Mouse (Mus musculus) ES-Bruce4 (cell line): ENCODE measurements at regions not wholly inside any gene's neighbourhood (a gene's known extent, or its start where the extent isn't known, plus 50 kb on each side); places are given as distances from the start of the nearest gene placed in this dataset.

Experiments
- H3K27ac ChIP-seq: 2 replicates; pipeline ENCODE4 v1.5.1; 2012; ENCODE audit warnings: low read length, inconsistent platforms; ENCODE audit not compliant: insufficient read depth
- H3K27me3 ChIP-seq: 2 replicates; pipeline ENCODE4 v1.6.1; 2012; ENCODE audit warnings: mild to moderate bottlenecking, low read length, inconsistent platforms; ENCODE audit not compliant: control insufficient read depth, poor library complexity, insufficient read depth, severe bottlenecking
- H3K36me3 ChIP-seq: 2 replicates; pipeline ENCODE4 v1.6.1; 2012; ENCODE audit warnings: inconsistent platforms, mild to moderate bottlenecking, low read length, moderate library complexity; ENCODE audit not compliant: control insufficient read depth, poor library complexity, insufficient read depth, severe bottlenecking
- H3K4me1 ChIP-seq: one replicate; pipeline ENCODE4 v1.8.1; 2011; ENCODE audit warnings: low read length; ENCODE audit not compliant: control insufficient read depth, insufficient read depth
- H3K4me3 ChIP-seq: 2 replicates; pipeline ENCODE4 v1.5.1; 2011; ENCODE audit warnings: low read depth, mild to moderate bottlenecking, low read length
- H3K9ac ChIP-seq: 2 replicates; pipeline ENCODE4 v1.6.1; 2012; ENCODE audit warnings: low read depth, mild to moderate bottlenecking, inconsistent platforms; ENCODE audit not compliant: poor library complexity, severe bottlenecking
- H3K9me3 ChIP-seq: replicated peaks from 2 replicates; pipeline ENCODE4 v1.6.1; 2012; ENCODE audit warnings: mild to moderate bottlenecking, low read length, inconsistent platforms; ENCODE audit not compliant: control insufficient read depth, poor library complexity, insufficient read depth, severe bottlenecking
- CTCF ChIP-seq: IDR thresholded peaks from one replicate; pipeline ENCODE4 v1.8.1; 2011; ENCODE audit warnings: low read depth, low read length
- EP300 ChIP-seq: IDR thresholded peaks from 2 replicates; pipeline ENCODE4 v1.6.1; 2011; ENCODE audit warnings: low read depth, low read length; ENCODE audit not compliant: insufficient read depth
- POLR2A ChIP-seq: IDR thresholded peaks from one replicate; pipeline ENCODE4 v1.8.1; 2011; ENCODE audit warnings: low read length; ENCODE audit not compliant: insufficient read depth

DNA sequence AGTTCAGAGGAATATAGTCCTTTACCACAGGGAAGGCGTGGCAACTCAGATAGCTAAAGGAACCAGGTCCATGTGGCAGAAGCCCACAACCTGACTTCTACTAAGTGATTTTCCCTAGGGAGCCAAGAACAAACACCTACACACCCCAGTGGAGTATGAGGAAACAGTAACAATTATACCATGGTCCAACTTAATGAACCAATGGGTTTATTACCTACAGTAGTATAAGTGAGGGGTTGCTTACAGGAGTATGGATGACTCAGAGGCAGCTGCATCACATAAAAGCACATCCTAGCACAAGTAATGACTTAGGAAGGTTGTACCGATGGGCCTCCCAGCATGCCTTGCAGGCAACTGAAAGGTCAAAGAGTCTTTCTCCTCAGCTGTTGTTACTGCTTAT, 98.7 kb upstream of the Cul1 start:
- Histone ChIP-seq H3K4me1 (no peaks in the 10 kb centered on the region), H3K27ac (no peak overlapping the region), H3K9me3 (no peaks in the 10 kb centered on the region), H3K9ac (no peak overlapping the region), H3K4me3 (no peak overlapping the region), H3K27me3 (no peaks in the 10 kb centered on the region), H3K36me3 (no peaks in the 10 kb centered on the region)
- TF ChIP-seq CTCF: no peak
- TF ChIP-seq EP300: no peak
- TF ChIP-seq POLR2A: no peak

DNA sequence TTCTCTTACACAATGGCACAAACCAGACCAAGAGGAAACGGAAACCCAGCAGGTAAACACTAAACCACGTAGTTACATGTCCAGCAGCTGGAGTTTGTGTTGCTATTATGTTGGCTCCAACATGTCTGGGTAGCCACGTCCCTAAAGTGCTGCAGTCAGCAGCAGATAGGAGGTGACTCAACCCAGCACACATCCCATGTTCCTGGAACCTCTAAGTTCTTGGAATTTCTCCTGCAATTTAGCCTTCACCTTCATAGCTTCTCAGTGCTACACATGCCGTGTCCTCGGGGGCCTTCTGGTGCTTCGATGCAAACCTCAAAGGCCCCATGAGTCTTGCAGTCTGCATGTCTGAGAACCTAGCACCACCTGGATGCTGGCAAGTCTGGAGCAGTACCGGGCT, 97.7 kb upstream of the Cul1 start:
- Histone ChIP-seq H3K9ac (no peak overlapping the region), H3K27me3 (no peaks in the 10 kb centered on the region), H3K4me1 (no peaks in the 10 kb centered on the region), H3K4me3 (no peak overlapping the region), H3K36me3 (no peaks in the 10 kb centered on the region), H3K9me3 (no peaks in the 10 kb centered on the region), H3K27ac (no peak overlapping the region)
- TF ChIP-seq CTCF (no peak), EP300 (no peak), POLR2A (no peak)

DNA sequence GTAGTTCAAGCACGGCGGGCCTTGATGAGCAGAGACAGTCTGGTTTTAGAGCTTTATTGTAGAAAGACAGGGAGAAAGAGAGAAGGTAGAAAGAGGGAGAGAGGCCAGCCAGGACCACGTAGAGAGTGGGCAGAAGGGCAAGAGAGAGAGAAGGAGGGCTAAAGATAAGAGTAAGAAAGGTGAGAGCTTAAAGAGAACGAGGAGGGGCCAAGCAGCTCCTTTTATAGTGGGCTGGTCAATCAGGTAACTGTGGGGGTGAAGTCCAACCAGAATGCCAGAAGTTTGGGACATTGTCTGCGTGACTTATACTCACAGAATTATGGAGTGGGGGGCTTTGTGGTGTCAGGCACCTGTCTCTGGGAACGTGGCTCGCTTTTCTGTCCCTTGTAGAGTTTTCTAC, 96.7 kb upstream of the Cul1 start:
- no peak overlapping the region for H3K27ac ChIP-seq
- H3K4me3 ChIP-seq: no peak overlapping the region
- no peaks in the 10 kb centered on the region for H3K4me1 ChIP-seq
- no peaks in the 10 kb centered on the region for H3K36me3 ChIP-seq
- TF ChIP-seq EP300 (no peak), POLR2A (no peak), CTCF (no peak)
- H3K9me3 ChIP-seq: no peaks in the 10 kb centered on the region
- no peak overlapping the region for H3K9ac ChIP-seq
- no peaks in the 10 kb centered on the region for H3K27me3 ChIP-seq

DNA sequence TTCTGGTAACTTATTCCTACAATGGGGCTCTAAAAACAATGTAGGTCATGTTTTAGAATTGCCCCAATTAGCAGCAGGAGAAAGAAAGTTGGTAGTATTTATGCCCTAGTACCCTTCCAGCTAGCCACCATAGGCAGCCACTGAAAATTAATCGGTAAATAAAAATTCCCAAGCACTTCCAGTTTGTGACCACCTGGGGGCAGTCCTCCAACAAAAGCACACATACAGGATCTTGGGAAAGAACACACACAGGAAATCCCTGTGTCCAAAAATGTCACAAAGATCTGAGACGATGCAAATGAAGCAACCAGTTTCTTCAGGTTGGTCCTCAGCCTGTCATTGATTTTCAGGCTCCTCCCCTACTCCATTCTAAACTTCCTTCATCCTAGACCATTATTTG, 94.5 kb upstream of the Cul1 start:
- no peak for TF ChIP-seq POLR2A
- TF ChIP-seq EP300: no peak
- TF ChIP-seq CTCF: no peak
- no peak overlapping the region for H3K27ac ChIP-seq
- H3K36me3 ChIP-seq: no peaks in the 10 kb centered on the region
- no peaks in the 10 kb centered on the region for H3K9me3 ChIP-seq
- H3K4me1 ChIP-seq: no peaks in the 10 kb centered on the region
- H3K4me3 ChIP-seq: no peak overlapping the region
- no peaks in the 10 kb centered on the region for H3K27me3 ChIP-seq
- no peak overlapping the region for H3K9ac ChIP-seq

DNA sequence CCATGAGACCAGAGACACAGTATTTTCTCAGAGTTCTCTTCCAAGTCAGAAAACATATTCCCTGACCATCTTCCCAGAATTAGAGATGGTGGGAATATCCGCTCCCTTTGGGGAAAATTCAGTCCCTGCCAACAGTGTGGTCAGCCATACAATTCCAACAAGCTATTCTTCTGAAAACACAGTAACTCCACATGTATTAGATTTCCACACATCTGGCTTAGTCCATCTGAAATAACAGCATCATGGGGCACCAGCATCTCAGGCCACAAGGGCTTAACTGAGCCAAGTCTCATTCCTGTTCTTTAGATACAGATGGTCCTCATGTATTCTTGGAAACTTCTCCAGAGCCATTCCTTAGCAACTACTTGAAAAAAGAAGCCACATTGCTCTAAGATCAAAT, 89.2 kb upstream of the Cul1 start:
- TF ChIP-seq CTCF (no peak), POLR2A (no peak), EP300 (no peak)
- H3K4me3 ChIP-seq: no peak overlapping the region

DNA sequence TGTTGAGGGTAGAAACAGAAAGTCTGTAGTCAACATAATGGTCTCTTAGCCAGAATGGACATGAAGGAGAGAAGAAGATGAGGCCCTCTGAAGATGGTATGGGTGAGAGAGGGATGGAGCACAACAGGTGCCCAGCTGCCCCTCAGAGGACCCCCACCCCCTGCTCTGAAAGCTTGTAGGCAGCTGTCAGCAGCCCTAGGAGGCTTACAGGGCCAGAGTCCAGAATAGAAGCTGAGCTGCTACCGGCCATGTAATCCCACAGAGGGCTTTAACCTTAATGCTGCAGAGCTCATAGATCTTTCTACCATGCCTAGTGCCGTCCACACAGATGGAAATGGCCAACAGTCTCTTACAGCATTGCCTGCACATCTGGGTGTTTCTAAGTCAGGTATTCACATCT, 88.6 kb upstream of the Cul1 start:
- H3K36me3 ChIP-seq: no peaks in the 10 kb centered on the region
- no peak overlapping the region for H3K27ac ChIP-seq
- H3K4me3 ChIP-seq: no peak overlapping the region
- H3K9me3 ChIP-seq: no peaks in the 10 kb centered on the region
- no peak overlapping the region for H3K9ac ChIP-seq
- H3K4me1 ChIP-seq: no peaks in the 10 kb centered on the region
- no peaks in the 10 kb centered on the region for H3K27me3 ChIP-seq
- no peak for TF ChIP-seq CTCF
- no peak for TF ChIP-seq EP300
- no peak for TF ChIP-seq POLR2A

More for the DNA sequence above, 89.2 kb upstream of the Cul1 start:
- Histone ChIP-seq H3K4me1 (no peaks in the 10 kb centered on the region), H3K36me3 (no peaks in the 10 kb centered on the region), H3K9me3 (no peaks in the 10 kb centered on the region), H3K27ac (no peak overlapping the region), H3K27me3 (no peaks in the 10 kb centered on the region), H3K9ac (no peak overlapping the region)
